Mouse (Mus musculus) granulocyte monocyte progenitor cell, adult 5-6 weeks (primary cell): ENCODE measurements at regions not wholly inside any gene's neighbourhood (a gene's known extent, or its start where the extent isn't known, plus 50 kb on each side); places are given as distances from the start of the nearest gene placed in this dataset.

Source experiments
- ATAC-seq: replicated peaks from 2 replicates; pipeline ENCODE4 v1.8.0; 2016; ENCODE audit warnings: mild to moderate bottlenecking, moderate TSS enrichment, inconsistent platforms; ENCODE audit not compliant: poor library complexity, severe bottlenecking

GRCm38 (mm10) chr4:131657922-131658321 lies 180.2 kb downstream of the Ptpru start:
- ATAC-seq, result no peak

GRCm38 (mm10) chr4:131660931-131661330 lies 177.2 kb downstream of the Ptpru start:
- no peak for ATAC-seq

GRCm38 (mm10) chr4:131671784-131672515 lies 166.1 kb downstream of the Ptpru start:
- ATAC-seq, result no peak

GRCm38 (mm10) chr4:131677966-131678365 lies 160.1 kb downstream of the Ptpru start:
- no peak for ATAC-seq

GRCm38 (mm10) chr4:131683176-131683575 lies 154.9 kb downstream of the Ptpru start:
- no peak for ATAC-seq

- no peak for ATAC-seq
Measured at GRCm38 (mm10) chr4:131685544-131685943, 152.5 kb downstream of the Ptpru start.

- ATAC-seq, result peak; percentile 40; the same call in 1 of the 2 replicates
Measured at GRCm38 (mm10) chr4:131694232-131694631, 143.9 kb downstream of the Ptpru start.

GRCm38 (mm10) chr4:131695941-131696912 lies 141.9 kb downstream of the Ptpru start:
- ATAC-seq, result no peak
